Mouse (Mus musculus) gastrocnemius, adult 2 months (tissue): Measurements from ENCODE around the gene Slc5a9. TPM values are rescaled to one million over a fixed set of nuclear protein-coding genes. Genes with fewer than 3 reads are reported as not detected.
A peak's percentile ranks its signal among the peaks of the same experiment; 100 is the strongest.
"Not testable (repeated sequence)": the region's sequence is repeated elsewhere in the genome, so short reads cannot be mapped to it uniquely, and the experiment has no call there.

Source experiments
- DNase-seq: peaks from one replicate; pipeline ENCODE4 v3.0.0; 2022
- H3K27ac ChIP-seq: fragments of 200-600 bp; 2 replicates; pipeline ENCODE4 v1.8.1; 2022; ENCODE audit warnings: mild to moderate bottlenecking
- H3K4me3 ChIP-seq: fragments of 200-600 bp; 2 replicates; pipeline ENCODE4 v1.8.1; 2022; ENCODE audit warnings: mild to moderate bottlenecking, moderate library complexity
- CTCF ChIP-seq: fragments of 200-600 bp; IDR thresholded peaks from 2 replicates; pipeline ENCODE4 v1.8.1; 2022; ENCODE audit warnings: antibody characterized with exemption, mild to moderate bottlenecking, moderate library complexity
- intact Hi-C: fragments of 180-260 bp; cut with DNase I; formaldehyde crosslinking; loops from one replicate; pipeline ENCODE4 v1.15.1; 2025
- long read RNA-seq, 2 experiments: library from polyadenylated mRNA; stranded (forward); transcript quantifications; one replicate each; pipeline ENCODE4 v2.0.0; 2021
- total RNA-seq, 2 experiments: library from RNA; stranded (reverse); gene quantifications; 2 replicates each; pipeline ENCODE4 v1.2.3; 2021

The Slc5a9 gene
- total RNA-seq: not detected
- long read RNA-seq, experiment 1: 0 reads
- long read RNA-seq, experiment 2: 0 reads

- intact Hi-C loops: no loop called here
- Histone ChIP-seq H3K27ac (no peak within 1 kb of the TSS), H3K4me3 (no peak within 1 kb of the TSS)
- TF ChIP-seq CTCF: no peak
- no peak for DNase-seq
Measured at GRCm38 (mm10) chr4:111902775-111903174, at the start of gene Slc5a9. Gene Slc5a9 (minus strand): TSS chr4:111902918.

DNA sequence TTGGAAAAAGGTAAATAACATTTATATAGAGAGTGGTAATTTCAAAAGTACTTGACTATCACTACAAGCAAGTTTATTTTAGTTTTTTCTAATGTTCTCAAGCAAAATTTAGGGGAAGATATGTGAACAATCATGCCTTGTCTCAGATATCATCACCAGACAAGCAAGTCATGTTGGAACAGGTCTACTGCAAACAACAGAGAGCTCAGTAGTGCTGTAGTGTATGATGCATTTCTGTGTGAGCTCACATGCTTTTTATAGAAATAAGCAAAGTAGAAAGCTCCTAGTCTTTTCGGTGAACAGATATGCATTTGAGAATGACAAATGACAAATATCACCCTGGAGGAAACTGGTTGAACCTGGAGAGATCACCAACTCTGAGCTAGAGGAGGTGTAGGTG is 16.4 kb upstream of the Slc5a9 start, which contains the start of gene Skint8:
Gene Skint8, plus strand, starts transcription at position 301 of the 400 bp plus-strand sequence.
- Histone ChIP-seq H3K4me3 (no peak within 1 kb of the TSS), H3K27ac (no peak within 1 kb of the TSS)
- intact Hi-C loops: no loop called here
- TF ChIP-seq CTCF: no peak
- DNase-seq: no peak

DNA sequence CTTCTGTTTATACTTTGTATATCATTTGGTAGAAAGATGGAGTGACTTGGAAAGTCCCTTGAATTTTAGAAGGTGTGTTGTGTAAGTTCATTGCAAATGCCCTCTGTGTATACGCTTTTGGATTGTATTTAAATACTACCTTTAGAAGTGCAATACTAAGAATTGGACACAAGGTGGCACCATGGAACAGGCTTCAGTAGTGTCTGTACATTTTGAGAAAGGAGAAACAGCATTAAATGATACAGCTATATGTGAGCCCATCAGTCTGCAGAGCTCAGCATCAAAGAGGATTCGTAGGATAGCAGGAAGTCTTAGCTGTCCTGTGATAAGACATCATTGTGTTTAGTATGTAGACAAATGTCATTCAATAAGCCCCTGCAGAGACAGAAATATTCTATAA is 5.2 kb upstream of the Slc5a9 start:
- no peak overlapping the region for H3K4me3 ChIP-seq
- intact Hi-C loops: no loop called here
- H3K27ac ChIP-seq: no peak overlapping the region
- no peak for DNase-seq
- peak; percentile 61 for TF ChIP-seq CTCF

- H3K4me3 ChIP-seq: no peak overlapping the region
- no peak for TF ChIP-seq CTCF
- no peak for DNase-seq
- intact Hi-C loops: no loop called here
- no peak overlapping the region for H3K27ac ChIP-seq
Measured at GRCm38 (mm10) chr4:111901473-111901872, 1.2 kb downstream of the Slc5a9 start.

DNA sequence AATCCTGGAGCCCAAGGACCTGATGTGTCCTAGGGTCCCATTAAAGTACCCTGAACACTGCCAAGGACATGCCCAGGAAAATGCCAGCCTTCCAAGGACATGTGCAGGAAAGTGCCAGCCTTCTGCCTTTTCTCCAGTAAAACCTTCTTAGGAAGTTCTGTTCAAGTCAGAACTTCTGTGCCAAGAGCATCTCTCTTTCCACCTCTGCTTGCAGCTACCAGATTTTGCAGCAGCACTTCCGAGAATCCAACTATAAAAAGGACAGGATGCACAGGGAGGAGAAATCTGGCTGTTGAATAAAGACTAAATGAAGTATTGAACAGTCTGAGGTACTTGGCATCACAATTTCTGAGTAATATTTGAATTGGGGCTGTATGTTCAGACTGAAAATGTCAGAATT is 2.2 kb downstream of the Slc5a9 start:
- H3K4me3 ChIP-seq, H3K27ac ChIP-seq, DNase-seq, intact Hi-C loops: not testable (repeated sequence)

DNA sequence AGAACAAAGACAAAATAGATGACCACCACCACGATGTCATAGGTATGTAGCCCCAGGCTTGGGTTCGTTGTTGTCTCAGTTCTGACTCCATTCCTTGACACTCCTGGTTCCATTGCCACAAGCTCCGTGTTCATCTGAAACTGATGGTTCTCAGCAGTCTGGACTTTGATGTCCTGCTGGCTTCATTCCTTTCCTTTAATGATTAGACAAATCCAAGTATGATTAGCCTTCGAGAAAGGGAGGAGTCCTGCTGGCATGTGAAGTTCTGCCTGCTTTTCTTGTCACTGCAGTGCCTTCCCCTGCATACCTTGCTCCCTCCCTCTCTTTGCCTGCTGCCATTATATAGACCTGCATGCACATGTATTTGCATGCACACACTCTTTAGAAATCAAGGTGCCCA is 4.2 kb downstream of the Slc5a9 start:
- no peak for DNase-seq
- no peak for TF ChIP-seq CTCF
- Histone ChIP-seq H3K27ac (no peak overlapping the region), H3K4me3 (no peak overlapping the region)
- intact Hi-C loops: no loop called here

- intact Hi-C loops: no loop called here
- Histone ChIP-seq H3K4me3 (no peak overlapping the region), H3K27ac (no peak overlapping the region)
- TF ChIP-seq CTCF: no peak
- DNase-seq: no peak
Measured at GRCm38 (mm10) chr4:111897755-111898154, 5.0 kb downstream of the Slc5a9 start.

DNA sequence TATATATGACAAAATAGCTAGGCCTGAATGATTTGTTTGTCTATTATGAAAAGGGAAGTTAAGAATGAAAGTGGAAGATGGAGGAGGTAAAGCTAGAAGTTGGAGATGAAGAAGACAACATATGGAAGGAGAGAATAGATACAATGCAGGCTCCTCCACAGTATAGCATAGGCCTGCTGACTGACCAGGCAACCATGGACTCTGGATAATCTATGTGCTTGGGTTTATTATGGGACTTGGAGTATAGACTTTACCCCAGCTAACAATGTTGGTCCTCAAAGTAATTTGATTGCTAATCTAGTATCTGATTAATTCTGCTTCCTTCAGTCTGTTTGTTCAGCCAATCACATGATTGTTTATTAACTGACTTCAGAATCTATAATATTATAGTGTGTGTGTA is 10.6 kb downstream of the Slc5a9 start:
- Histone ChIP-seq H3K4me3 (no peak overlapping the region), H3K27ac (no peak overlapping the region)
- TF ChIP-seq CTCF: no peak
- intact Hi-C loops: no loop called here
- no peak for DNase-seq

DNA sequence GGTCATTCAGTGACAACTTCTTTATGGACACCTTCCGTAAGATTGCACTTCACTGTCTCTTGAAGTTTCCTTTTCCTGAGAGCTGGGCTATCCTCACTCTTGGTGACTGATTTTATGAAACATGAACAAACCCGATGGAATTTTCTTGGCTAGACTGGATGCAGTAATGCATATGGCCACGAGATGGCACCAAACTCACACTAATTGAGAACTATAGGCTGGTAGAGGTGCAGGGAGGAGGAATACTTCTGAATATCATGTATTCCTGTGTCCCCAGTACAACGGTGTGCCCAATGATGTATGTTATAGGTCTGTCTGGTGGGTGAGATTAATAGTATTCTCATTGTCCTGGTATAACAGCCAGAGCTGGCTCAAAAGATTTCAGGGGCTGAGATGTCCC is 16.1 kb downstream of the Slc5a9 start:
- intact Hi-C loops: no loop called here
- H3K27ac ChIP-seq: no peak overlapping the region
- peak overlapping the region; percentile 67 for H3K4me3 ChIP-seq
- TF ChIP-seq CTCF: peak; percentile 89
- peak; percentile 64 for DNase-seq

DNA sequence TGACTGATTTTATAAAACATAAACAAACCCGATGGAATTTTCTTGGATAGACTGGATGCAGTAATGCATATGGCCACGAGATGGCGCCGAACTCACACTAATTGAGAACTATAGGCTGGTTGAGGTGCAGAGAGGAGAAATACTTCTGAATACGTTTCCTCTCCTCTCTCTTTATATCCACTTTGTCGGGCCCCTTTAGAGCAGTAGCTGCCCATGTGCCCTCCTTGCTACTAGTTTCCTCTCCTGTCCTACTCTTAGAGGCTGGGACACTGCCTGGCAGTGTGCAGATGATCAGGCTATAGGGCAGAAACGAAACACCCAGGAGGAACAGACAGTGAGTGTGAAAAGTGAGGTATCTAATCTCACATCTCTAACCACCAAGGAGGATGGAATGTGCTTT is 16.7 kb downstream of the Slc5a9 start:
- Histone ChIP-seq H3K4me3 (peak overlapping the region; percentile 67), H3K27ac (no peak overlapping the region)
- peak; percentile 50 for DNase-seq
- intact Hi-C loops: no loop called here
- TF ChIP-seq CTCF: peak; percentile 82

DNA sequence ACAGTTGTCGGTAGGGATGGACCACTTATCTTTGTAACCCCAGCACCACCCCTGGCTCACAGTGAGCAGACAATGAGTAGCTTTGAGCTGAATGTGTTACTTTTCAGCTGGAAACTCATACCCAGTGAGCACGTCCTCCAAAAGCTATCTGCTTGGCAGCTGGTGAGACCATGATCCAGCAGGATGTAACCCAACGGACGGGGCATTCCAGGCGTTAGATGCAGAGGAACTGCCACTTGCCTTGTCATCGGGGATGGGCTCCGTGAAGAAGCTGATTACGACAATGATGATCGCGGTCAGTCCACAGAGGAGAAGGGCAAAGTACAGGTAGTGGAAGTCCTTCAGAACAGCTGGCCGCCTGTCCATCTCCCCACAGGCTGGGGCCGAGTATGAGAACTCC is 19.2 kb downstream of the Slc5a9 start:
- H3K4me3 ChIP-seq: no peak overlapping the region
- TF ChIP-seq CTCF: no peak
- intact Hi-C loops: no loop called here
- DNase-seq: no peak
- H3K27ac ChIP-seq: no peak overlapping the region

GRCm38 (mm10) chr4:111880112-111880875 is 22.4 kb downstream of the Slc5a9 start:
- no peak for TF ChIP-seq CTCF

DNA sequence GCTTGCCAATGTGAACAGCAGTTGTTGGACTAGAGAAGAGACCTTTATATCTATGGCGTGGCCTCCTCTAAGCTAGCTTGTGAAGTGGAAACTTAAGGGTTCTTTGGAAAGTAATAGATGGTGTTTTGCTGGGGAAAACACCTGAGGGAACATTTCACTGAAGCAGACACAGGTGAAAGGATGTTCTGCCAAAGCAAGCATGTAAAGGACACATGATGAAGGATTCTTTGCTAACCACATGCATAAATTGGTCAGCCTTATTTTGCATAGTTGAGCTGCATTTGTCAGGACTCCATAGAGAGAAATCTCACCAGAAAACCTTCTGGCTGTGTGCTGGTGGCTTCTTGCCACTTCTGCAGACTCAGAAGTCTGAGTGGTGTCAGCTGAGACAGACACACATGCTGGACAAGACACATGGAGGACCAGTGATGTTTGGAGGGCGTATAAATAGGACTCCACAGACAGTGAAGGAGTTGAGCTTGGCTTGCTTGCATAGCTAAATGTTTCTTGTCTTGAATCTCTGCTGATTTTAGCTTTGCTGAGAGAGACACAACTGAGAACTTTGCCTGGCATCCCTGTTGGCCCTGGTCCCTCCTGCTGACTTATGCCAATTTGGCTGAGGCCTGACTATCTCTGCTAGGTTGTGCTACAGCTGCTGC is 34.8 kb downstream of the Slc5a9 start:
- TF ChIP-seq CTCF: no peak
- no peak overlapping the region for H3K4me3 ChIP-seq
- DNase-seq: peak; percentile 37
- intact Hi-C loops: no loop called here
- no peak overlapping the region for H3K27ac ChIP-seq

More at GRCm38 (mm10) chr4:111880112-111880875, 22.4 kb downstream of the Slc5a9 start:
- DNase-seq: no peak
- H3K4me3 ChIP-seq: no peak overlapping the region
- no peak overlapping the region for H3K27ac ChIP-seq
- intact Hi-C loops: no loop called here
